Mouse (Mus musculus) heart, embryonic 16.5 days (tissue): Measurements from ENCODE around the gene Hcn3. TPM values are rescaled to one million over a fixed set of nuclear protein-coding genes. Genes with fewer than 3 reads are reported as not detected.

ENCODE experiments used
- ATAC-seq: fragments of 200-750 bp; cut with Nextera tagmentation; replicated peaks from 2 replicates; pipeline ENCODE4 v1.8.0; 2017; ENCODE audit warnings: moderate number of reproducible peaks; ENCODE audit not compliant: insufficient read depth, low FRiP score; ENCODE audit errors: extremely low read depth
- H3K27ac ChIP-seq: fragments of 300-500 bp; sonication (generic); 2 replicates; pipeline ENCODE4 v1.5.1; 2014; ENCODE audit warnings: mild to moderate bottlenecking, low read length, control low read depth, moderate library complexity
- H3K27me3 ChIP-seq: fragments of 300-500 bp; sonication (generic); 2 replicates; pipeline ENCODE4 v1.6.1; 2014; ENCODE audit warnings: low read length, mixed read lengths; ENCODE audit not compliant: control insufficient read depth, insufficient read depth
- H3K36me3 ChIP-seq: fragments of 300-500 bp; sonication (generic); 2 replicates; pipeline ENCODE4 v1.6.1; 2014; ENCODE audit not compliant: control insufficient read depth, insufficient read depth
- H3K4me1 ChIP-seq: fragments of 300-500 bp; sonication (generic); 2 replicates; pipeline ENCODE4 v1.6.1; 2014; ENCODE audit warnings: low read length, mixed read lengths; ENCODE audit not compliant: control insufficient read depth, insufficient read depth
- H3K4me2 ChIP-seq: fragments of 300-500 bp; sonication (generic); 2 replicates; pipeline ENCODE4 v1.6.1; 2014; ENCODE audit warnings: low read depth, mild to moderate bottlenecking, control low read depth, low read length
- H3K4me3 ChIP-seq: fragments of 300-500 bp; sonication (generic); 2 replicates; pipeline ENCODE4 v1.5.1; 2014; ENCODE audit warnings: mild to moderate bottlenecking, control low read depth, low read length
- H3K9ac ChIP-seq: fragments of 300-500 bp; sonication (generic); 2 replicates; pipeline ENCODE4 v1.6.1; 2014; ENCODE audit warnings: low read length, control low read depth
- H3K9me3 ChIP-seq: fragments of 300-500 bp; sonication (generic); replicated peaks from 2 replicates; pipeline ENCODE4 v1.6.1; 2016; ENCODE audit warnings: low read length; ENCODE audit not compliant: control insufficient read depth
- WGBS: fragments of 180-500 bp; shearing (Covaris S2); extraction: QIAGEN DNeasy Blood & Tissue Kit; methylation state at CpG from one replicate; pipeline ENCODE4 v1.1.7; 2014; 5-methylcytosine and 5-hydroxymethylcytosine counted together
- polyA plus RNA-seq: library from polyadenylated mRNA; unstranded; fragments of >200 nt; fragmentation: Nextera tagmentation; extraction: Ambion mirVana; gene quantifications from 2 replicates; pipeline ENCODE4 v1.2.1, GENCODE M21; 2015

Hcn3 gene
- 0.70 and 0.76 TPM in 2 replicates for polyA plus RNA-seq

- Histone ChIP-seq H3K9ac (peak within 1 kb of the TSS; percentile 58), H3K36me3 (no peaks in the 10 kb centered on the region), H3K9me3 (no peaks in the 10 kb centered on the region), H3K4me2 (peak within 1 kb of the TSS; percentile 90), H3K4me1 (peaks cover 13% of the 10 kb centered on the region), H3K4me3 (peak within 1 kb of the TSS; percentile 66), H3K27me3 (peaks cover 12% of the 10 kb centered on the region), H3K27ac (no peak within 1 kb of the TSS)
- under 1% methylated on average over 63 of the region's 66 CpGs for WGBS
- ATAC-seq = 0 out of 2 replicates have a peak, but pooled peaks have one; percentile 20
Observed at GRCm38 (mm10) chr3:89159616-89160344, at the start of gene Hcn3. TSS of gene Hcn3 (minus strand) at chr3:89160196.

GRCm38 (mm10) chr3:89209731-89210130 lies 49.7 kb upstream of the Hcn3 start:
- Histone ChIP-seq H3K9ac (no peak overlapping the region), H3K4me2 (no peak overlapping the region), H3K27ac (no peak overlapping the region), H3K27me3 (no peaks in the 10 kb centered on the region), H3K4me3 (no peak overlapping the region), H3K4me1 (peaks cover 10% of the 10 kb centered on the region), H3K9me3 (no peaks in the 10 kb centered on the region), H3K36me3 (peaks cover 28% of the 10 kb centered on the region)
- WGBS = 94% methylated on average over 7 of the region's 7 CpGs
- ATAC-seq = no peak

- Histone ChIP-seq H3K27ac (no peak overlapping the region), H3K27me3 (no peaks in the 10 kb centered on the region), H3K4me2 (no peak overlapping the region), H3K4me3 (no peak overlapping the region), H3K36me3 (peaks cover 28% of the 10 kb centered on the region), H3K4me1 (peaks cover 6% of the 10 kb centered on the region), H3K9me3 (no peaks in the 10 kb centered on the region), H3K9ac (no peak overlapping the region)
- WGBS = 80% methylated on average over 6 of the region's 6 CpGs
- no peak for ATAC-seq
Observed at GRCm38 (mm10) chr3:89208736-89209135, 48.7 kb upstream of the Hcn3 start.

- H3K27ac ChIP-seq = no peak overlapping the region
- peaks cover 28% of the 10 kb centered on the region for H3K36me3 ChIP-seq
- no peaks in the 10 kb centered on the region for H3K9me3 ChIP-seq
- H3K27me3 ChIP-seq = no peaks in the 10 kb centered on the region
- ATAC-seq = no peak
- peaks cover 9% of the 10 kb centered on the region for H3K4me1 ChIP-seq
- H3K9ac ChIP-seq = no peak overlapping the region
- WGBS = 85% methylated on average over 13 of the region's 13 CpGs
- no peak overlapping the region for H3K4me2 ChIP-seq
- H3K4me3 ChIP-seq = no peak overlapping the region
Observed at GRCm38 (mm10) chr3:89208075-89208657, 48.2 kb upstream of the Hcn3 start.

- Histone ChIP-seq H3K27me3 (no peaks in the 10 kb centered on the region), H3K4me3 (no peak overlapping the region), H3K4me2 (no peak overlapping the region), H3K9ac (no peak overlapping the region), H3K36me3 (peaks cover 28% of the 10 kb centered on the region), H3K4me1 (peaks cover 4% of the 10 kb centered on the region), H3K9me3 (no peaks in the 10 kb centered on the region), H3K27ac (no peak overlapping the region)
- WGBS = 78% methylated on average over 2 of the region's 2 CpGs
- ATAC-seq = no peak
Observed at GRCm38 (mm10) chr3:89206695-89207094, 46.7 kb upstream of the Hcn3 start.

GRCm38 (mm10) chr3:89206079-89206478 lies 46.1 kb upstream of the Hcn3 start:
- H3K4me1 ChIP-seq = peaks cover 4% of the 10 kb centered on the region
- no peak overlapping the region for H3K9ac ChIP-seq
- no peak overlapping the region for H3K4me2 ChIP-seq
- WGBS = 92% methylated on average over 7 of the region's 7 CpGs
- H3K27me3 ChIP-seq = no peaks in the 10 kb centered on the region
- H3K36me3 ChIP-seq = peaks cover 28% of the 10 kb centered on the region
- no peaks in the 10 kb centered on the region for H3K9me3 ChIP-seq
- H3K4me3 ChIP-seq = no peak overlapping the region
- ATAC-seq = no peak
- no peak overlapping the region for H3K27ac ChIP-seq

GRCm38 (mm10) chr3:89203142-89203514 lies 43.1 kb upstream of the Hcn3 start:
- no peaks in the 10 kb centered on the region for H3K27me3 ChIP-seq
- peak overlapping the region; percentile 86 for H3K4me2 ChIP-seq
- peak overlapping the region; percentile 77 for H3K4me3 ChIP-seq
- no peaks in the 10 kb centered on the region for H3K9me3 ChIP-seq
- H3K9ac ChIP-seq = peak overlapping the region; percentile 75
- peaks cover 12% of the 10 kb centered on the region for H3K36me3 ChIP-seq
- 26% methylated on average over 5 of the region's 5 CpGs for WGBS
- H3K4me1 ChIP-seq = peaks cover 4% of the 10 kb centered on the region
- peak overlapping the region; percentile 66 for H3K27ac ChIP-seq
- no peak for ATAC-seq

GRCm38 (mm10) chr3:89202253-89203141 lies 42.5 kb upstream of the Hcn3 start, which contains the start of gene Gba:
TSS of gene Gba (plus strand) at chr3:89202928.
- H3K9me3 ChIP-seq = no peaks in the 10 kb centered on the region
- peak within 1 kb of the TSS; percentile 77 for H3K4me3 ChIP-seq
- peak within 1 kb of the TSS; percentile 75 for H3K9ac ChIP-seq
- peak; percentile 83 for ATAC-seq
- peak within 1 kb of the TSS; percentile 86 for H3K4me2 ChIP-seq
- peaks cover 4% of the 10 kb centered on the region for H3K4me1 ChIP-seq
- 23% methylated on average over 13 of the region's 13 CpGs for WGBS
- peaks cover 6% of the 10 kb centered on the region for H3K36me3 ChIP-seq
- H3K27ac ChIP-seq = peak within 1 kb of the TSS; percentile 66
- H3K27me3 ChIP-seq = no peaks in the 10 kb centered on the region
